Mouse (Mus musculus) hindbrain, embryonic 11.5 days (tissue): ENCODE measurements around the gene Kcne4. TPM values are rescaled to one million over a fixed set of nuclear protein-coding genes. Genes with fewer than 3 reads are reported as not detected.

Experiments used
- ATAC-seq: fragments of 200-750 bp; cut with Nextera tagmentation; 2 replicates; pipeline ENCODE4 v1.8.0; 2017; ENCODE audit warnings: mild to moderate bottlenecking, moderate TSS enrichment, moderate library complexity; ENCODE audit not compliant: low FRiP score
- DNase-seq: peaks from one replicate; pipeline ENCODE4 v3.0.0-alpha.2; 2015; ENCODE audit warnings: low spot score
- H3K27ac ChIP-seq: fragments of 300-500 bp; sonication (generic); 2 replicates; pipeline ENCODE4 v1.5.1; 2014; ENCODE audit warnings: mild to moderate bottlenecking, low read depth, low read length
- H3K27me3 ChIP-seq: fragments of 300-500 bp; sonication (generic); 2 replicates; pipeline ENCODE4 v1.6.1; 2014; ENCODE audit warnings: mild to moderate bottlenecking, low read length, moderate library complexity, mixed read lengths; ENCODE audit not compliant: control insufficient read depth, insufficient read depth
- H3K36me3 ChIP-seq: fragments of 300-500 bp; sonication (generic); 2 replicates; pipeline ENCODE4 v1.6.1; 2014; ENCODE audit warnings: mild to moderate bottlenecking, low read length, moderate library complexity, mixed read lengths; ENCODE audit not compliant: control insufficient read depth, insufficient read depth
- H3K4me1 ChIP-seq: fragments of 300-500 bp; sonication (generic); replicated peaks from 2 replicates; pipeline ENCODE4 v1.6.1; 2014; ENCODE audit warnings: low read length, mixed read lengths; ENCODE audit not compliant: control insufficient read depth, insufficient read depth
- H3K4me2 ChIP-seq: fragments of 300-500 bp; sonication (generic); replicated peaks from 2 replicates; pipeline ENCODE4 v1.6.1; 2014; ENCODE audit warnings: mild to moderate bottlenecking, low read depth, low read length
- H3K4me3 ChIP-seq: fragments of 300-500 bp; sonication (generic); 2 replicates; pipeline ENCODE4 v1.5.1; 2014; ENCODE audit warnings: low read depth, low read length
- H3K9ac ChIP-seq: fragments of 300-500 bp; sonication (generic); 2 replicates; pipeline ENCODE4 v1.6.1; 2014; ENCODE audit warnings: low read depth, low read length
- H3K9me3 ChIP-seq: fragments of 300-500 bp; sonication (generic); 2 replicates; pipeline ENCODE4 v1.6.1; 2016; ENCODE audit warnings: low read length; ENCODE audit not compliant: control insufficient read depth
- WGBS: fragments of 180-500 bp; shearing (Covaris S2); extraction: QIAGEN DNeasy Blood & Tissue Kit; methylation state at CpG from one replicate; pipeline ENCODE4 v1.1.7; 2014; 5-methylcytosine and 5-hydroxymethylcytosine counted together
- polyA plus RNA-seq: library from polyadenylated mRNA; unstranded; fragments of >200 nt; fragmentation: Nextera tagmentation; extraction: Ambion mirVana; gene quantifications from 2 replicates; pipeline ENCODE4 v1.2.1, GENCODE M21; 2014

The Kcne4 gene
- polyA plus RNA-seq, 1 experiment from 2014 or later: 0.74 TPM

DNA sequence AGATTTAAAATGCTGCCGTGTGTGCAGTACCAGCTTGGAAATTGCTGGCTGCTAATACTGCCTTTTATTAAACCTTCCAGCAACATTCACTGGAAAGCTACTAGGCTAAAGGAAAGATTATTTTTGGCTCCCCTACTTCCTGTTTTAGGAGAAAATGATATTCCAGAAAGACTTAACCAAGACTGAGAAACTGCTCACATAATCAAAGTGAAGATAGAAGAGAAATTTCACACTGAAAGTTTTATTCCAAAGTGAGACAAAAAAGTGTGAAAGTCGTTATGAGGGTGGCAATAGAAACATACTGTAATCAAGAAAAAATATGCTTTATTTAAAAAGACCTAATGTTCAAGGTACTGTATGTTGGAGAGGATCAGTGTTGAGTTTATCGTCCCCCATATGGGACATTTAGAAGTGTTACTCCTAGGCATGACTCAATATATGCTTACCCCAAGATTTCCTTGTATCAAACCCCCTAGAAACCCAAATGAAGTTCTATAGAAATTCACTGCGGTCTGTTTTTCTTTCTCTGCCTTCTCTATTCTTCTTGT lies 48.3 kb downstream of the Kcne4 start:
- Histone ChIP-seq H3K27me3 (no peaks in the 10 kb centered on the region), H3K36me3 (no peaks in the 10 kb centered on the region), H3K4me2 (no peak overlapping the region), H3K9ac (no peak overlapping the region), H3K27ac (no peak overlapping the region), H3K4me3 (no peak overlapping the region), H3K4me1 (no peaks in the 10 kb centered on the region), H3K9me3 (no peaks in the 10 kb centered on the region)
- 84% methylated on average over 4 of the region's 4 CpGs for WGBS
- no peak for DNase-seq
- no peak for ATAC-seq

- Histone ChIP-seq H3K27ac (no peak overlapping the region), H3K36me3 (no peaks in the 10 kb centered on the region), H3K4me1 (no peaks in the 10 kb centered on the region), H3K9ac (no peak overlapping the region), H3K27me3 (no peaks in the 10 kb centered on the region), H3K9me3 (no peaks in the 10 kb centered on the region), H3K4me2 (no peak overlapping the region), H3K4me3 (no peak overlapping the region)
- no peak for ATAC-seq
- DNase-seq: no peak
- WGBS: 91% methylated on average over 5 of the region's 5 CpGs
Observed at GRCm38 (mm10) chr1:78865991-78866390, 49.4 kb downstream of the Kcne4 start.

DNA sequence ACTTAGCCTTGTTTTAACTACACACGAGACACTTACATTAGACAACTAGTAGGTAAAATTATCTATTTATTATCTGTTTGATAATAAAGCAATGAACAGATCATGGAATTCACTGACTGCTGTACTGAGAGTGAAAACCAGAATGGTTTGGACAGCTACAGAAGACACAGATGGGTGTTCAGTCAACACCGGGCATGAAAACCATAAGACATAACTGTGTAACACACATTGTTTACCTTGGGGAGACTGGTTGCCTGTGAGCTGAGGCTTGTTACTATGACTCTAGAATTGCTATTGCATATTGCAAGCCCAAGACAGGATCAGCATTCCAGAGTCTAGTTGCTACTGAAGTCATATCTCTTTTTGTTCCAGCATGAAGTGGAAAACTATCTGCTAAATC lies 49.9 kb downstream of the Kcne4 start:
- Histone ChIP-seq H3K4me3 (no peak overlapping the region), H3K9ac (no peak overlapping the region), H3K4me1 (no peaks in the 10 kb centered on the region), H3K4me2 (no peak overlapping the region), H3K27ac (no peak overlapping the region), H3K27me3 (no peaks in the 10 kb centered on the region), H3K36me3 (no peaks in the 10 kb centered on the region), H3K9me3 (no peaks in the 10 kb centered on the region)
- WGBS: 91% methylated on average over 2 of the region's 2 CpGs
- no peak for ATAC-seq
- DNase-seq: no peak

Other genes starting within 250 kb of the Kcne4 start
- 88.6 and 99.9 TPM in 2 replicates for gene Acsl3, start 158.9 kb upstream of the Kcne4 start, polyA plus RNA-seq
- 6.0 and 11.8 TPM in 2 replicates for gene Utp14b, start 158.7 kb upstream of the Kcne4 start, polyA plus RNA-seq